Mouse (Mus musculus): ENCODE data around the gene Ankrd12.

DNA sequence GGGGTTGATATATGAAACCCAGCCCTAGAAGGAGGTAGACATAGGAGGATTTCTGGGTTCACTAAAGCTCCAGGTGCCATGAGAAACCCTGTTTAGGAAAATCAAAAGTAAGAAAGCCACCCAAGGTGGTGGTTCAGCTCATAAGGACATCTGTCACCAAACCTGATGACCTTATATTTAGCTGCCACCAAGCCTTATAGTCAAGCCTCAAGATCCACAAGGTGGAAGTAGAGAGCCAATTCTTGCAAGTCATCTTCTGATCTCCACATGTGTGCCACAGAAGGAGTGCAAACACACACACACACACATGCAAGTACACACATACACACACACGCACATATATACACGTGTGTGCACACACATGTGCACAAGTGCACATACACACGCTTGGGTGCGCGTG is 124.8 kb downstream of the Ankrd12 start:
- TF ChIP-seq CTCF (IDR thresholded peaks at IDR 0.05; ENCODE audit: extremely low read depth, insufficient read length, insufficient replicate concordance, low read depth, low read length) (no peak), POLR2A (IDR thresholded peaks at IDR 0.05; ENCODE audit: low read depth, low read length) (no peak)

Measured in small intestine, adult 2 months (tissue).